23 mouse cellular contexts compared by ENCODE assay signal in the genomic region with DNA sequence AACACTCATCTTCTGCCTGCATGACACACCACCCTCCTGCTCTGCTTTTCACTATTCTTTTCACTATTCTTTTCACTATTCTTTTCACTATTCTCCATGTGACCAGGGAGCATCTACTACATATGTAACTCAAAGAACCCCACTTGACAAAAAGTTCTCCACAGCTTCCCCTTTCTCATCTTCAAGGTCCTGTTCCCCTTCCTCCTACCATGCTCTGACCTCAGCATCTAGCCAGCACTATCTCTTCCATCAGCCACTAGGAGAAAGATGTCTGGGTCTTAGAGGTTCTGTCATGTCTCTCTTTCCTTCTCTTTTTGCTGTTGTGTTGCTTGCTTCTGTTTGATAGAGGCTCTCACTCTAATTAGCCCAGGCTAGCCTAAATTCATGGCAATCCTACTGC. TPM values are rescaled to one million over a fixed set of nuclear protein-coding genes. Genes with fewer than 3 reads are reported as not detected.
"Had no signal": no experiment of that assay in that cellular context is flagged by ENCODE, and none has a peak within 500 bp of the region (broad histone marks: within the 10 kb centered on the region; RNA-seq: fewer than 3 reads in every experiment).

No protein-coding gene starts in this region.

- H3K4me3 ChIP-seq: layer of hippocampus, adult 2 months; limb, embryonic 10.5 days; limb, embryonic 13.5 days; liver, embryonic 12.5 days; liver, embryonic 15.5 days; lung, embryonic 15.5 days; megakaryocyte, embryonic 14.5 days; midbrain, embryonic 10.5 days; midbrain, embryonic 13.5 days; myocyte; neural tube, embryonic 13.5 days had no signal

- H3K27me3 ChIP-seq: limb, embryonic 13.5 days; liver, embryonic 12.5 days; liver, embryonic 15.5 days; lung, embryonic 15.5 days; megakaryocyte, embryonic 14.5 days; midbrain, embryonic 13.5 days; neural tube, embryonic 13.5 days had no signal

- DNase-seq: kidney, adult 18-20 months; kidney, adult 9 months; kidney, postnatal 25 days; layer of hippocampus, adult 9-11 months; liver; lung, adult 18-20 months; lung, postnatal 14 days; lung, postnatal 4 days; thymus, adult 18-20 months; thymus, postnatal 14 days had no signal

- ATAC-seq: liver, embryonic 12.5 days; midbrain, embryonic 13.5 days; midbrain, embryonic 16.5 days had no signal

- H3K9ac ChIP-seq: limb, embryonic 13.5 days; liver, embryonic 12.5 days; liver, embryonic 15.5 days; lung, embryonic 15.5 days; midbrain, embryonic 13.5 days; neural tube, embryonic 13.5 days had no signal

- H3K9me3 ChIP-seq: limb, embryonic 10.5 days; limb, embryonic 13.5 days; liver, embryonic 12.5 days; liver, embryonic 15.5 days; lung, embryonic 15.5 days; megakaryocyte, embryonic 14.5 days; midbrain, embryonic 10.5 days; midbrain, embryonic 13.5 days; neural tube, embryonic 13.5 days had no signal

- H3K4me1 ChIP-seq: limb, embryonic 10.5 days; limb, embryonic 13.5 days; liver, embryonic 12.5 days; liver, embryonic 15.5 days; lung, embryonic 15.5 days; midbrain, embryonic 10.5 days; midbrain, embryonic 13.5 days; neural tube, embryonic 13.5 days had no signal

- H3K27ac ChIP-seq: layer of hippocampus, adult 2 months; limb, embryonic 10.5 days; limb, embryonic 13.5 days; liver, embryonic 12.5 days; liver, embryonic 15.5 days; lung, embryonic 15.5 days; midbrain, embryonic 10.5 days; midbrain, embryonic 13.5 days; neural tube, embryonic 13.5 days had no signal

RNA-seq across cellular contexts. Expression of gene F3, which starts 42.7 kb away (rescaled TPM):
- total RNA-seq: monocyte, adult 5-6 weeks had no signal
